Mouse (Mus musculus): Measurements from ENCODE around the gene Selenow. TPM values are rescaled to one million over a fixed set of nuclear protein-coding genes. Genes with fewer than 3 reads are reported as not detected.
"Not testable (repeated sequence)": the region's sequence is repeated elsewhere in the genome, so short reads cannot be mapped to it uniquely, and the experiment has no call there.

The Selenow gene
- polyA plus RNA-seq, 1 experiment from 2014 or later = 933 TPM

GRCm38 (mm10) chr7:15920645-15921190, 1.5 kb downstream of the Selenow start:
- H3K9ac ChIP-seq (replicated peaks) = peak overlapping the region; percentile 58
- ATAC-seq (ENCODE audit: insufficient number of reproducible peaks, insufficient read depth, low FRiP score, low TSS enrichment, low read depth) = no peak
- peaks cover 36% of the 10 kb centered on the region for H3K36me3 ChIP-seq
- peaks cover 16% of the 10 kb centered on the region for H3K4me1 ChIP-seq (replicated peaks)
- H3K9me3 ChIP-seq = no peaks in the 10 kb centered on the region
- no peaks in the 10 kb centered on the region for H3K27me3 ChIP-seq
- H3K4me3 ChIP-seq (replicated peaks) = peak overlapping the region; percentile 51
- peak overlapping the region; percentile 65 for H3K4me2 ChIP-seq
- H3K27ac ChIP-seq = no peak overlapping the region
- 88% methylated on average over 6 of the region's 6 CpGs for WGBS

GRCm38 (mm10) chr7:15919947-15920346, 2.3 kb downstream of the Selenow start:
- H3K9ac ChIP-seq (replicated peaks) = no peak overlapping the region
- peak overlapping the region; percentile 65; the same call in 1 of the 2 replicates for H3K4me2 ChIP-seq
- H3K4me1 ChIP-seq (replicated peaks) = peaks cover 16% of the 10 kb centered on the region
- 93% methylated on average over 9 of the region's 9 CpGs for WGBS
- no peaks in the 10 kb centered on the region for H3K27me3 ChIP-seq
- 0 out of 2 replicates have a peak overlapping the region, but pooled peaks have one; percentile 51 for H3K4me3 ChIP-seq (replicated peaks)
- H3K27ac ChIP-seq = no peak overlapping the region
- no peak for ATAC-seq (ENCODE audit: insufficient number of reproducible peaks, insufficient read depth, low FRiP score, low TSS enrichment, low read depth)
- H3K9me3 ChIP-seq = no peaks in the 10 kb centered on the region
- peaks cover 36% of the 10 kb centered on the region for H3K36me3 ChIP-seq

- Histone ChIP-seq H3K27me3 (no peaks in the 10 kb centered on the region), H3K36me3 (peaks cover 36% of the 10 kb centered on the region), H3K27ac (no peak overlapping the region), H3K9me3 (no peaks in the 10 kb centered on the region), H3K4me2 (no peak overlapping the region), H3K4me1 (replicated peaks) (peaks cover 16% of the 10 kb centered on the region), H3K4me3 (replicated peaks) (no peak overlapping the region), H3K9ac (replicated peaks) (no peak overlapping the region)
- ATAC-seq (ENCODE audit: insufficient number of reproducible peaks, insufficient read depth, low FRiP score, low TSS enrichment, low read depth) = no peak
Observed at GRCm38 (mm10) chr7:15918371-15918770, 3.8 kb downstream of the Selenow start.

GRCm38 (mm10) chr7:15916996-15917395, 5.2 kb downstream of the Selenow start:
- H3K27ac ChIP-seq = no peak overlapping the region
- no peaks in the 10 kb centered on the region for H3K27me3 ChIP-seq
- H3K4me1 ChIP-seq (replicated peaks) = peaks cover 13% of the 10 kb centered on the region
- H3K4me3 ChIP-seq (replicated peaks) = no peak overlapping the region
- no peaks in the 10 kb centered on the region for H3K9me3 ChIP-seq
- ATAC-seq (ENCODE audit: insufficient number of reproducible peaks, insufficient read depth, low FRiP score, low TSS enrichment, low read depth) = no peak
- H3K9ac ChIP-seq (replicated peaks) = no peak overlapping the region
- peaks cover 36% of the 10 kb centered on the region for H3K36me3 ChIP-seq
- H3K4me2 ChIP-seq = no peak overlapping the region
- WGBS = 82% methylated on average over 4 of the region's 4 CpGs

GRCm38 (mm10) chr7:15916134-15916723, 6.0 kb downstream of the Selenow start:
- peaks cover 11% of the 10 kb centered on the region for H3K4me1 ChIP-seq (replicated peaks)
- H3K27ac ChIP-seq = no peak overlapping the region
- H3K4me3 ChIP-seq (replicated peaks) = no peak overlapping the region
- 90% methylated on average over 3 of the region's 3 CpGs for WGBS
- no peak overlapping the region for H3K9ac ChIP-seq (replicated peaks)
- no peaks in the 10 kb centered on the region for H3K9me3 ChIP-seq
- H3K4me2 ChIP-seq = no peak overlapping the region
- ATAC-seq (ENCODE audit: insufficient number of reproducible peaks, insufficient read depth, low FRiP score, low TSS enrichment, low read depth) = no peak
- peaks cover 36% of the 10 kb centered on the region for H3K36me3 ChIP-seq
- H3K27me3 ChIP-seq = no peaks in the 10 kb centered on the region

- not testable (repeated sequence) for H3K4me2 ChIP-seq; H3K4me3 ChIP-seq (replicated peaks); H3K4me1 ChIP-seq (replicated peaks); H3K9ac ChIP-seq (replicated peaks); H3K27me3 ChIP-seq; H3K9me3 ChIP-seq; H3K27ac ChIP-seq; ATAC-seq (ENCODE audit: insufficient number of reproducible peaks, insufficient read depth, low FRiP score, low TSS enrichment, low read depth)
- WGBS = 89% methylated on average over 4 of the region's 4 CpGs
- peaks cover 36% of the 10 kb centered on the region for H3K36me3 ChIP-seq
Observed at GRCm38 (mm10) chr7:15915695-15916094, 6.5 kb downstream of the Selenow start.

GRCm38 (mm10) chr7:15914751-15915150, 7.5 kb downstream of the Selenow start:
- H3K36me3 ChIP-seq = peaks cover 29% of the 10 kb centered on the region
- WGBS = 81% methylated on average over 2 of the region's 2 CpGs
- no peak overlapping the region for H3K4me3 ChIP-seq (replicated peaks)
- H3K9ac ChIP-seq (replicated peaks) = no peak overlapping the region
- no peaks in the 10 kb centered on the region for H3K27me3 ChIP-seq
- ATAC-seq (ENCODE audit: insufficient number of reproducible peaks, insufficient read depth, low FRiP score, low TSS enrichment, low read depth) = no peak
- no peak overlapping the region for H3K27ac ChIP-seq
- no peaks in the 10 kb centered on the region for H3K4me1 ChIP-seq (replicated peaks)
- H3K4me2 ChIP-seq = no peak overlapping the region
- no peaks in the 10 kb centered on the region for H3K9me3 ChIP-seq

- WGBS = 40% methylated on average over 2 of the region's 2 CpGs
Observed at GRCm38 (mm10) chr7:15914252-15914651, 8.0 kb downstream of the Selenow start.

GRCm38 (mm10) chr7:15912183-15912582, 10.0 kb downstream of the Selenow start:
- peak; percentile 64; the same call in 1 of the 2 replicates for ATAC-seq (ENCODE audit: insufficient number of reproducible peaks, insufficient read depth, low FRiP score, low TSS enrichment, low read depth)
- Histone ChIP-seq H3K4me2 (no peak overlapping the region), H3K27ac (no peak overlapping the region), H3K27me3 (no peaks in the 10 kb centered on the region), H3K9ac (replicated peaks) (no peak overlapping the region), H3K4me1 (replicated peaks) (no peaks in the 10 kb centered on the region), H3K4me3 (replicated peaks) (no peak overlapping the region), H3K36me3 (peaks cover 6% of the 10 kb centered on the region), H3K9me3 (no peaks in the 10 kb centered on the region)
- 2% methylated on average over 4 of the region's 4 CpGs for WGBS

More at GRCm38 (mm10) chr7:15914252-15914651, 8.0 kb downstream of the Selenow start:
- peaks cover 24% of the 10 kb centered on the region for H3K36me3 ChIP-seq
- H3K27me3 ChIP-seq = no peaks in the 10 kb centered on the region
- no peak overlapping the region for H3K27ac ChIP-seq
- no peak overlapping the region for H3K9ac ChIP-seq (replicated peaks)
- no peak overlapping the region for H3K4me3 ChIP-seq (replicated peaks)
- H3K4me2 ChIP-seq = no peak overlapping the region
- H3K9me3 ChIP-seq = no peaks in the 10 kb centered on the region
- no peak for ATAC-seq (ENCODE audit: insufficient number of reproducible peaks, insufficient read depth, low FRiP score, low TSS enrichment, low read depth)
- H3K4me1 ChIP-seq (replicated peaks) = no peaks in the 10 kb centered on the region

- Histone ChIP-seq H3K9me3 (no peaks in the 10 kb centered on the region), H3K27me3 (no peaks in the 10 kb centered on the region), H3K36me3 (no peaks in the 10 kb centered on the region), H3K27ac (no peak overlapping the region), H3K4me2 (no peak overlapping the region), H3K4me1 (replicated peaks) (no peaks in the 10 kb centered on the region), H3K4me3 (replicated peaks) (no peak overlapping the region), H3K9ac (replicated peaks) (no peak overlapping the region)
- 80% methylated on average over 5 of the region's 5 CpGs for WGBS
- ATAC-seq (ENCODE audit: insufficient number of reproducible peaks, insufficient read depth, low FRiP score, low TSS enrichment, low read depth) = no peak
Observed at GRCm38 (mm10) chr7:15910521-15910920, 11.7 kb downstream of the Selenow start.

- Histone ChIP-seq H3K27me3 (no peaks in the 10 kb centered on the region), H3K9ac (replicated peaks) (no peak overlapping the region), H3K27ac (no peak overlapping the region), H3K36me3 (no peaks in the 10 kb centered on the region), H3K4me3 (replicated peaks) (no peak overlapping the region), H3K4me2 (no peak overlapping the region), H3K4me1 (replicated peaks) (no peaks in the 10 kb centered on the region), H3K9me3 (no peaks in the 10 kb centered on the region)
- ATAC-seq (ENCODE audit: insufficient number of reproducible peaks, insufficient read depth, low FRiP score, low TSS enrichment, low read depth) = no peak
- 78% methylated on average over 8 of the region's 8 CpGs for WGBS
Observed at GRCm38 (mm10) chr7:15907971-15908590, 14.1 kb downstream of the Selenow start.

Data from limb, embryonic 12.5 days (tissue).